Mouse (Mus musculus): ENCODE measurements around the gene St3gal3. TPM values are rescaled to one million over a fixed set of nuclear protein-coding genes. Genes with fewer than 3 reads are reported as not detected.

Gene St3gal3
- total RNA-seq, 2 experiments from 2014 or later: 65.8 to 68.8 TPM

DNA sequence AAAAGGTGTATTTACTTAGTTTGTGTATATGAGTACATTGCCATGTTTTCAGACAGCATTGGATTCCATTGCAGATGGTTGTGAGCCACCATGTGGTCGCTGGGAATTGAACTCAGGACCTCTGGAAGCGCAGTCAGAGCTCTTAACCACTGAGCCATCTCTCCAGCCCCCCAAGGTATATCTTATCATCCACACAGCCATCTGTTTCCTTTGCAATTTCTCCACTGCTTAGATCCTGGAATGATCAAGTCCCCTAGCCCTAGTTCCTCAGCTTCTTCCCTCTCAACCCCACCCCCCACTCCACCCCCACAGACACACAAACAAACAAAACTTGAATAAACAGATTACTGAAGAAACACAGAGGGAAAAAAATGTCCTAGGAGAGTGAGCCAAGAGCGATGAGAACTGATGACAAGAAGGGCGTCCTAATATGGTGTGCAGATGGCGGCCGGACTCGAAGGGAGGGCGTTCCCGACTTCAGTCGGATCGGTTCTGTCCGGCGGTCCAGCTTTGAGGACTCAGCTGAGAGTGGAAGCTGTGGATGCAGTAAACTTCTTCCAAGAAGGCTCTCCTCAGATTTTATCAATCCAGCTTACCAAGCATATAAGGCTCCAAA is 73.7 kb downstream of the St3gal3 start:
- intact Hi-C loops (cut with DNase I): no loop called here
- DNase-seq: peak in 1 of 2 experiments; percentile 45

DNA sequence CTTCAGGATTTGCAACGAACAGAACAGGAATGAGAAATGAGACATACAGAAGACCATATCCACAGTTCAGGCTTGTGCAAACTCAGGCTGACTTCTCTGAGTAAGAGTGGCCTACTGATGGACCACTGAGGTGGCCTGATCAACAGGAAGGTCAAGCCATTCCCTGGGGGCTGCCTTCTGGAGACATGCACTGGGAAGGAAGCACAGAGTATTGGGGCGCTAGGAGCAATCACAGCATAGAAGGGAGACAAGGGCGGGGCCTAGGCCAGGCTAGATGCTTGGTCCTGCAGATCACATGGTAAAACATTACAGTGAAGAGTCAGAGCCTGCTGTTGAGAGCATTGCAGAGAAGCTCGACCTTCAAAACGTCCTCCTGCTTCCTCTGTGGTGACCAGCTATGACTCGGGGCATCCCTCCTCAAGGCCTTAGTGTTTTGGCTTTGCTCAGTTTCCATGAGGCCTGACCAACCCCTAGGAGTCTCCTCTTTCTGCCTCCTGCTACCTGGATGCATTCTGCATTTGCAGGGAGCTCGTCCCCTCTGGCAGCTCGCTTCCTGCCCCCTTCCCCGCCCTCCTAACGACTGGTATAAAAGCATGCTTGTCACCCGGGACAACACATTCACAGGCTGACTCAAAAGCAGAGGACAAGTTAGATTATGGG is 74.8 kb downstream of the St3gal3 start:
- intact Hi-C loops (cut with DNase I): no loop called here
- no peak for DNase-seq

DNA sequence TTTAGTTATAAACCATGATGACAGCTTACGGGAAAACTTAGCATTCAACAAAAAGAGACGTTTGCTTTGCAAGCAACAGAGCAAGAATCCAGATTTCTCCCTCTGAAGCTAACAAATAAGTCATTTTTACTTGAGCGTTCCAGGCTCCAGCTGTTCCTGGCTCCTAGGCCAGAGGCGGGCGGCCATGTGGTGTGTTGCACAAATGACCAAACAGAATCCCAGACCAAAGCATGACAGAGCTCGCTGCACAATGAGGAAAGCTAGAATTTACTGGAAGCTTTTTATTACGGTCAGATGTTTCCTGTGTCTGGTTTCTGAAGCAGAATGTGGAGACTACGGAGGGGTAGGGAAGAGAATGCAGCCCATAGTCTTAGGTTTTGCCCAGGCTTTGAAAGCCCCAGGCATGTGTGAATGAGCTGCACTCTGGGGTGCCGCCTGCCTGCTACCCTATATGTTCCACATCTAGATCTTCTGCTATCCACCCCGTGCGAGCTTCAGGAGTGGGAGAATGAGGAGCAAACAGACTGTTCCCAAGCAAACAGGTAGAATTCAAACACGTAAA is 76.5 kb downstream of the St3gal3 start:
- peak; percentile 49 to 59 for DNase-seq
- intact Hi-C loops (cut with DNase I): no loop called here

DNA sequence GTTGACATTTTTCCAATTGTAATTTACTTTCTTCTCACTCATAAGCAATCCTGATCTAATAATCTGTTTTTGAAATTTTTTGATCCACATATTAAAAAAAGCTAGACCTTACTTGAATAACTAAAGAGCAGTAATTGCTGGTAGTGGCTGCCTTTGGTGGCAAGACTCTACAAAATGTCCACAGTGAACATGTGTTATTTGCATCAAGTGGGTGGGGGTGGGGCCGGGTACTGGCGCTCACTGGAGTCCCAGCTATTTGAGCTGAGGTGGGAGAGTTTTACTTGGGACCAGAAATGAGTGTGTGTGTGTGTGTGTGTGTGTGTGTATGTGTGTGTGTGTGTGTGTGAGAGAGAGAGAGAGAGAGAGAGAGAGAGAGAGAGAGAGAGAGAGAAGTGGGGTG is 77.6 kb downstream of the St3gal3 start:
- intact Hi-C loops (cut with DNase I): no loop called here
- DNase-seq: no peak

DNA sequence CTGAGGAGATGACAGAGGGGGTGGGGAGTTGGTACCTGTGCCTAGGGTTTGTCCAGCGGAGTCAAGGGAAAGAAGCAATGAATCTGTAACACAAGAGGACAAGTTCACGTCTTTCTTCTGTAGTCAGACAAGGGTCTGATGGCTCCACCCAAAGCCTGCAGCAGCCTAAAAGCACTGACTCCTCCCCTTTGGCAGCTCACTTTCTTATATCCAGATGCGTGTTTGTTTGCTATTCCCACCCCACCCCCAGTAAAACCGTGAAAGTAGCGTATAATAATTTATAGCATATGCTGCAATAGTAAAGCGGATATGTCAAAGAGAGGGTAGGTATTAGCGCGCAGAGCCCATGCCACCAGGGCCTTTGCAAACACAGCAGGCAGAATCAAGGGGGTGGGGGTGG is 80.1 kb downstream of the St3gal3 start:
- intact Hi-C loops (cut with DNase I): no loop called here

DNA sequence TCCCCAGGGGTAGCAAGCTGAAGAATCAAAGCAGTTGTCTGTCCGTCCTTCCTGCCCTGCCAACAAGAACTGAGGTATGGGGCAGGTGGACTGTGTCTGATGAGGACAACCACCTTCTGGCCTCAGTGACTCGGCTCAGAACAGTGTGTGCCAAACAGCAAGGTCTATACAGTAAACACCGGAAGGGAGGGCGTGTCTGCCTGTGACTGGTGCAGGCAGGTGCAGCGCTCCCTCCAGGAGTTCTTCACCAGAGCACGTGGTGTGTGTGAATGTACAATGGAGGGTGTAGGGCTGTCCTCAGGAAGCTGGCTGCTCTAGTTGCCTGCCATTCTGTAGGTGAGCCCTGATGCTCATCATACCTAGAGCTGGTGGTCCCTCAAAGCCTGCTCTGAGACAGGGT is 80.8 kb downstream of the St3gal3 start:
- DNase-seq: no peak
- intact Hi-C loops (cut with DNase I): no loop called here

More for the DNA sequence above, 80.1 kb downstream of the St3gal3 start:
- no peak for DNase-seq

DNA sequence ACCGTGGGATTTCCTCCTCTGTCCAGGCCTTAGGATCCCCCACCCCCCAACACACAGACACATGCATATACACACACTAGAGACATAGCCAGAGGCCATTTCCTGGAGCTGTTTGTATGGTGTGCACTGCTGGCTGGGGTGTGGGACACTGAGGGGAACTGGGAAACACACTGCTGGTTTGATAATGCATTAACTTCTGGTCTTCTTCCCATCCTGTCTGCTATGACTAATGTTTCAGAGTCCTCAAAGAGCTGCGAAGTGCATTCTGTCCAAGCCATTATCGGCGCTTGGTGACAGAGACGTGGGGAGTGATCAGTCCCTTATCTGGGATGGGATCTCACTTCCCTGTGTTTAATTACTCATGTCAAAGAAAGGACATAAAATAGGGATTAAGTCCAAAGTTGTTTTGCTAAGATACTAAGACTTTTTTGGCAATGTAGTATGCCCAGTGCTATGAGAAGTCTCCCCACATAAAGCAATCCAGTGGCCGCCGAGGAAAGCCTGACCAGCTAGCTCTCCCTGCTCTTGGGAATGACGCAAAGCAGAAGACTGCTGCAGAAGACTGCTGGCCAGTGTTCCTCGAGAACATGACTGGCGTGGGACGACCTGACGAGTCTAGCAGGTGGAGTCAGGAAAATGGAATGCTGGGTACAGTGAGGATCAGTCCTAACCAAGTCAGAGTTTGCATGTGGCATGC is 85.0 kb downstream of the St3gal3 start:
- intact Hi-C loops (cut with DNase I): no loop called here
- DNase-seq: no peak

DNA sequence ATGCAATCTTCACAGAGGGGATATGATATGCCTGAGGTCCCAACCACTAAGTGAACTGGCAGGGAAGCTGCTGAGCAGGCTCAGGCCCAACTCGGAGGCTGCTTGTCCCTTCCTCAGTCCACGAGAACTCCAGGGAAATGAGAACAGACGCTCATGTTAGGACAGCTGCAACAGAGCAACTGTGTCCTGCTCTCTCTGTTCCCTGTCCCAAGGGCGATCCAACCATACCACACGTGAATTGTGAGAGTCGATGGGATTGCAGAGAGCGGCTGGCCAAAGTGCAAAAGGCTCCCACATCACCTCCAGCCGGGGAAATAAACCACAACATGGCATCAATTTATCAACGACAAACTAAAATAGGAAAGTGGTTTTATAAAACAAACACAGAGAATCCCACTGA is 90.2 kb downstream of the St3gal3 start:
- no peak for DNase-seq
- intact Hi-C loops (cut with DNase I): loop anchor here (5.0 kb wide), 1 partner anchor 38 kb away; no protein-coding TSS in a partner anchor

DNA sequence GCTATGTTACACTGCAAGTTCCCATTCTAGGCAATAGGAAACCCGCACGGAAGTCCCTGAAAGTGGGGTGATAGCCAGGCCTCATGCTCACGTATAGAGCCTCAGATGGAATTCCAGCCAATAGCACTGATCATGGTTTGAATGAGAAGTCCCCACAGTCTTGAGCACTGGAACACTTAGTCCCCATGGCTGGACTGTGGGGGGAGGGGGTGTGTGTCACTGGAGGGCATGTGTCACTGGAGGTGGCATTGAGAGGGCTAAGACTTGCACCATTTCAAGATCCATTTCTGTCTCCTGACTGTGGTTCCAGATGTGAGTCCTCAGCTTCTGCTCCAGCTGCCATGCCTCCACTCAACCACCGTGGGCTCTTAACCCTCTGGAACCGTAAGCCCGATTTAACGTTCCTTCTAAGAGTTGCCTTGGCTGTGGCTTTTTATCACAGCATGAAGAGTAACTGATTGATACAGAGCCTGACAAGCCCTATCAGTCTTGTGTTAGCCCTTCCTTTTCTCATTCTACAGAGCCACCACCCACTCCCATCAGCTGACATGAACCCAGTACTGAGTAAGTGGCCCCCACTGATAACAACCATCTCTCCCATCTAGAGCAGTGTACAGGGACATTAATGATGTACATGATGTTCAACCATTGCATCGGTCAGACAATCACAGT is 91.2 kb downstream of the St3gal3 start:
- intact Hi-C loops (cut with DNase I): loop anchor here (5.0 kb wide), 1 partner anchor 39 kb away; no protein-coding TSS in a partner anchor
- no peak for DNase-seq

DNA sequence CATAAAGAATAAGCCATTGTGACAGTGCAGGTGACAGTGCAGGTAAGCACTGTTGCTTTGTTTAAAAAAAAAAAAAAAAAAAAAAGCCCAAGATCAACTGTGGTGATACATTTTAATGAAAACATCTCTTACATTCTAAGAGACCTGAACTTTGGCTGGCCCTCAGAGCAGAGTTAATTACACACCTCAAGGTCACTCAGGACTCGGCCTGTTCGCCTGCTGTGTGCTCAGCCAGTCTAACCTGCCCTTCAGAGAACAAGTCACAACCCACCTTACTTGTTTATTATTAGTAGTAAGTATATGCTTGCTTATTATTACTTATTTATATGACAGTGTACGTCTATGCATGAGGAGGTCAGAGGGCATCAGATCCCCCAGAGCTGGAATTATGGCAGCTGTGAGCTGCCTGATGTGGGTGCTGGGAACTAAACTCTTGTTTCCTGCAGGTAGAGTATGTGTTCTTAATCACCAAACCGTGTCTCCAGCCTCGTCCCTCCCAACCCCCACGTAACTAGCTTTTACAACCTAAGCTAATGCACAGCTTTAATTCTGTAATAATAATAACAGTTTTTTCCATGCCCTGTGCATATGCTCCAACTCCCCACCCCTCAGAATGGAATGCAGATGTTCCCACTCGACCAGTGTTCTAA is 91.9 kb downstream of the St3gal3 start:
- intact Hi-C loops (cut with DNase I): loop anchor here (5.0 kb wide), 1 partner anchor 40 kb away; no protein-coding TSS in a partner anchor
- DNase-seq: no peak

DNA sequence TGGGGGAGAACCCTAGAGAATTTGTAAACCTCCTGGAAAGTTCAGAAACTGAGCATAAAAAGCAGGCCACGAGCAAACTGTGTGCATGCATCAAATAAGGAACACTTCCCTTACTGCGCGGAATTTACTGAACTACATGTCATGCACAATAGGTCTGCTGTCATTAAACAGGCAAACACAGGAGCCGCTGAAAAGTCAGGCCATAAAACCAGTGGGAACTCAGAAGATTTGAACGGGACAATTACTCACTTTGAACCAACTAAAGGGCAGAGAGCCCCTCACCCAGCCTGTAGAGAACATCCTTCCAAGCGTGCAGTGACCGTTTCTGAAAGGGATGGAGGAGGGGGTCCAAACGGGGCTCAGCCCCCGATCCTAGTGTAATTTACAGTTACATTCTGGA is 93.6 kb downstream of the St3gal3 start:
- no peak for DNase-seq
- intact Hi-C loops (cut with DNase I): loop anchor here (5.0 kb wide), 1 partner anchor 41 kb away; no protein-coding TSS in a partner anchor

DNA sequence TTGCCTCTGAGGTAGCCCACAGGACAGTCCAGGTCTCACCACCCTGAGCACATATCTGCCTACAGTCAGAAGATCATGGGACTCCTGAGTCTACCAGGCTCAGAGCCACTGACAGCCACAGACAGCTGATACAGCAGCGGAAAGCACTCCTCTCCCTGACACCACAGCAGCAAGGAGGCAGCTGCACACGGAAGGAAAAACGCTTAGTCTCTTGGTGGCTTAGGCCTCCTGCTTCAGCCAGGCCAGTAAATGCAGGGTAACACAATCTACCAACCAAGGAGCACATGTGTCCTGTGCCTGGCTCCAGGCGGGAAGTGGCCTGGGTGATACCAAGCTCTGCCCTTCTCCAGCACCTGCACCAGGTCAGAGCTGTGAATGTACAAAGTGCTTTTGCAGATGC is 94.1 kb downstream of the St3gal3 start:
- DNase-seq: no peak
- intact Hi-C loops (cut with DNase I): loop anchor here (5.0 kb wide), 1 partner anchor 42 kb away; no protein-coding TSS in a partner anchor

DNA sequence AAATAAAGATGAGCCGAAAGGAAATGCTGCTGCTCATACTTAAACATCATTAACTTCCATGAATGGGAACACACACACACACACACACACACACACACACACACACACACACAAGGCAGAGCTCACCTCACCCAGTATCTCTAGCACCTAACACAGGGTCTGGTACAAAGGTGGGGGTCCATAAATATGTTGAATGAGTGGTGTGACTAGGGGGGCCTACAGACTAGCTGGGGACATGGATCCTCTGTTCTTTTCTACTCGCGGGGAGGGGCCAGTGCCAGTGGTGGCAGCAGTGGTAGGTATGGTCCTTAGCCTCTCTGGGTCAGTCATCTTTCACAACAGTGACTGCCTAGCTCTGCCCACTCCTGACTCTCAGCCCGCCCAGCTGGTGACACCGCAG is 94.8 kb downstream of the St3gal3 start:
- intact Hi-C loops (cut with DNase I): loop anchor here (5.0 to 10.0 kb wide), 2 partner anchors 42 to 1145 kb away; no protein-coding TSS in a partner anchor

DNA sequence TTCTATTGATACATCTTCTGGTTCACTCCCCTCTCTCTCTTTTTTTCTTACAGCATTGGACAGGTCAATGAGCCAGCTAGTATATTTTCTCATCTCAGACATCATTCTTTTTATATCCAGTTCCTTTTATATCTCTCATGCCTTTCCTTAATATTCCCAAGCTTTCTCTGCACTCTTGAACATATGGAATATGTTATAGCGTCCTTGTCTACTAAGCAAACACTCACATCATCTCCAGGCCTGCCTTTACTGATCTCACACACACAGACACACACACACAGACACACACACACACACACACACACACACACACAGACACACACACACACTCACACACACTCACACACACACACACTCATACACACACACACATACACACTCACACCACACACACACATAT is 96.7 kb downstream of the St3gal3 start:
- intact Hi-C loops (cut with DNase I): loop anchor here (10.0 kb wide), 1 partner anchor 1147 kb away; no protein-coding TSS in a partner anchor
- DNase-seq: no peak

More for the DNA sequence above, 94.8 kb downstream of the St3gal3 start:
- no peak for DNase-seq

DNA sequence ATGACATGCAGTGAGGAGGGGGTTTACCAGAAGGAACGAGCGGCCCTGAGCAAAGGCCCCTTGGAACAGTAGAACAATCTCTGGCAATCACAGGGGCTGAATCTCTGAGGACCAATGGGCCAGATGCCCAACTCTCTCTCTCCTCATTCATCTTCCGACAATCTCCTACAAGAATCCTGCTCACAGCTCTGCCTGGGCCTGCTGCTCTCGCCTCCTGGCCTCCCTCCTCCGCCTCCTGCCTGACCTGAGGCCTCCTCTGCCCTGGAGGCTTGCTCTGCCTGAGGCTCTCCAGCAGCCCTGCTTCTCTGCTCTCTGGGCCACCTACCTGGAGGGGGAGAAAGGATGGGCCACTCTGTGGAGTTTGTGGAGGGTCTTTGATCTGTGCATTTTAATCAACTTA is 97.3 kb downstream of the St3gal3 start:
- intact Hi-C loops (cut with DNase I): loop anchor here (10.0 kb wide), 1 partner anchor 1147 kb away; no protein-coding TSS in a partner anchor
- DNase-seq: no peak

DNA sequence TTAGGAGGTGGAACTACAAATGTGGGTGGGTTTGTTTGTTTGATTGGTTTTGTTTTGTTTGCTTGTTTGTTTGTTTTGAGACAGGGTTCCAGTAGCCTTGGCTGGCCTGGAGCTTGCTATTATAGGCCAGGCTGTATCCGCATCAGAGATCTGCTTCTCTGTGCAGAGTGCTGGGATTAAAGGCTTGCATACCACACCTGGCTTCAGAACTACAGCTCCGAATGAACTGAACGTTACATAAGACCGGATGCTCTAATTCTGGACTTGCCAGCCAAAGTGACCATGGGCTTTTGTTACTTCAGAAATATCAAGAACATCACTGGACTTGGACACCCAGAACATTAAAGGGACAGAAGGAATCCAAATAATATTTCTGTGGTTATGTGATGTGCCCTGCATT is 98.2 kb downstream of the St3gal3 start:
- no peak for DNase-seq
- intact Hi-C loops (cut with DNase I): loop anchor here (10.0 kb wide), 1 partner anchor 1148 kb away; no protein-coding TSS in a partner anchor

DNA sequence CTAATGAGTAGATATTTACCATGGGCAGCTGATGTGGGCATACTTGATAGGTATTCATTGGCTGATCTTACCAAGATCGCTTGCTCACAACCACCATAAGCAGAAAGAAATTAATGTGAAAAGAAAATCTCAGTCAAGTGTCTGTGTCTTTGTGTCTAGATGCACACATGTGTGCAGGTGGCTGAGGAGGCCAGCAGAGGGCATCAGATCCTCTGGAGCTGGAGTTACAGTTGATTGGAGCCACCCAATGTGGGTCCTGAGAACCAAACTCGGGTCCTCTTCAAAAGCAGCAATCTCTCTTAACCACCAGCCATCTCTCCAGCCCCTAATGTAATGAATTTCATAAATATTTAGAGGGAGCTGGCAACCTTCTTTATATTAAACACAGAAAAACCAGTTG is 99.6 kb downstream of the St3gal3 start:
- DNase-seq: no peak
- intact Hi-C loops (cut with DNase I): loop anchor here (10.0 kb wide), 1 partner anchor 1150 kb away; no protein-coding TSS in a partner anchor

DNA sequence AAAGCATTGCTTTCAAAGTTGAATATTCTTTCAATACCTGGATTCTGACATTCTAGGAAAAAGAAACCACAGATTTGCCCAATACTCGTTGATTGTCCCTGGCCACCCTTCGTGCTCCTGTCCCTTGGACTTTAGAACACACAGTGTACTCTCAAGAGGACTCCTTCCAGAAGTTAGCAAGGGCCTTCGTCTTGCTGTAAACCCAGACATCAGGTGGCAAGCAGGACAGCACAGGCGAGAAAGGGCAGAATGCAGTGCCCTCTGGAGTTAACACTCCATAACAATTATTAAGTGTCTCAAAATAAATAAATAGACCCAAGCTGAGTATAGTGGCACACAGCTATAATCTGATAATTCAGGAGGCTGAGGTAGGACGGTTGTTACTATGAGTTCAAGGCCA is 101.7 kb downstream of the St3gal3 start:
- intact Hi-C loops (cut with DNase I): loop anchor here (10.0 kb wide), 1 partner anchor 1152 kb away; no protein-coding TSS in a partner anchor

DNA sequence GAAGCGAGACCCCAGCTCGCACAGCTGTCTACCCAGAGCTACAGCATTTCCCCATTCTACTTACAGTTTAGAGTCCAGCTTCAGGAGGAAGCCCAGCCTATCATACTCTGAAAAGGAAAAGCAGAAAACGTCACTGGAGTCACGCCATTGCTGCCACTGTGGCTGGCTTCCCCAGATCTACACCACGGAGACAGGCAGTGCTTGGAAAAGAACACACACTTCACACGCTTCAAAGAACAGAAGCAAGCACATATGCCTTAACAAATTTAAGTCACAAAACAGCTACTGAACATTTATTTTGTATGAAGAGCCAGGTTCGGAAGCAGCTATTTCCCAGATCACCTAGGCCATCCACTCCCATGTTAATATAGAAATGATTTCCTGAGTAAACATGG is 102.9 kb downstream of the St3gal3 start:
- intact Hi-C loops (cut with DNase I): loop anchor here (10.0 kb wide), 1 partner anchor 1153 kb away; no protein-coding TSS in a partner anchor
- no peak for DNase-seq

More for the DNA sequence above, 101.7 kb downstream of the St3gal3 start:
- DNase-seq: no peak
